Mouse (Mus musculus) liver, embryonic 11.5 days (tissue): ENCODE results near the gene Ubtf. TPM values are rescaled to one million over a fixed set of nuclear protein-coding genes. Genes with fewer than 3 reads are reported as not detected.

Experiments
- ATAC-seq: fragments of 200-750 bp; cut with Nextera tagmentation; replicated peaks from 2 replicates; pipeline ENCODE4 v1.8.0; 2017; ENCODE audit warnings: moderate number of reproducible peaks, mild to moderate bottlenecking, moderate TSS enrichment, moderate library complexity; ENCODE audit not compliant: low FRiP score
- DNase-seq: peaks from one replicate; pipeline ENCODE4 v3.0.0-alpha.2; 2017; ENCODE audit warnings: low spot score
- H3K27ac ChIP-seq: fragments of 300-500 bp; sonication (generic); 2 replicates; pipeline ENCODE4 v1.5.1; 2014; ENCODE audit warnings: mild to moderate bottlenecking, low read depth, low read length, control low read depth
- H3K27me3 ChIP-seq: fragments of 300-500 bp; sonication (generic); replicated peaks from 2 replicates; pipeline ENCODE4 v1.6.1; 2014; ENCODE audit warnings: low read length, mixed read lengths; ENCODE audit not compliant: control insufficient read depth, insufficient read depth
- H3K36me3 ChIP-seq: fragments of 300-500 bp; sonication (generic); 2 replicates; pipeline ENCODE4 v1.6.1; 2014; ENCODE audit warnings: mild to moderate bottlenecking, low read length, moderate library complexity, mixed read lengths; ENCODE audit not compliant: control insufficient read depth, insufficient read depth
- H3K4me1 ChIP-seq: fragments of 300-500 bp; sonication (generic); replicated peaks from 2 replicates; pipeline ENCODE4 v1.6.1; 2014; ENCODE audit warnings: low read length, mixed read lengths; ENCODE audit not compliant: control insufficient read depth, insufficient read depth
- H3K4me2 ChIP-seq: fragments of 300-500 bp; sonication (generic); 2 replicates; pipeline ENCODE4 v1.6.1; 2014; ENCODE audit warnings: mild to moderate bottlenecking, control low read depth, moderate library complexity
- H3K4me3 ChIP-seq: fragments of 300-500 bp; sonication (generic); 2 replicates; pipeline ENCODE4 v1.5.1; 2014; ENCODE audit warnings: low read depth, low read length, control low read depth
- H3K9ac ChIP-seq: fragments of 300-500 bp; sonication (generic); 2 replicates; pipeline ENCODE4 v1.6.1; 2014; ENCODE audit warnings: low read depth, low read length, control low read depth
- H3K9me3 ChIP-seq: fragments of 300-500 bp; sonication (generic); 2 replicates; pipeline ENCODE4 v1.6.1; 2016; ENCODE audit warnings: low read length, inconsistent platforms, mixed read lengths; ENCODE audit not compliant: control insufficient read depth
- WGBS: fragments of 180-500 bp; shearing (Covaris S2); extraction: QIAGEN DNeasy Blood & Tissue Kit; methylation state at CpG from one replicate; pipeline ENCODE4 v1.1.7; 2014; 5-methylcytosine and 5-hydroxymethylcytosine counted together
- polyA plus RNA-seq: library from polyadenylated mRNA; unstranded; fragments of >200 nt; fragmentation: Nextera tagmentation; extraction: Ambion mirVana; gene quantifications from 2 replicates; pipeline ENCODE4 v1.2.1, GENCODE M21; 2014

Gene Ubtf
- polyA plus RNA-seq, 1 experiment from 2014 or later: 104 TPM

DNA sequence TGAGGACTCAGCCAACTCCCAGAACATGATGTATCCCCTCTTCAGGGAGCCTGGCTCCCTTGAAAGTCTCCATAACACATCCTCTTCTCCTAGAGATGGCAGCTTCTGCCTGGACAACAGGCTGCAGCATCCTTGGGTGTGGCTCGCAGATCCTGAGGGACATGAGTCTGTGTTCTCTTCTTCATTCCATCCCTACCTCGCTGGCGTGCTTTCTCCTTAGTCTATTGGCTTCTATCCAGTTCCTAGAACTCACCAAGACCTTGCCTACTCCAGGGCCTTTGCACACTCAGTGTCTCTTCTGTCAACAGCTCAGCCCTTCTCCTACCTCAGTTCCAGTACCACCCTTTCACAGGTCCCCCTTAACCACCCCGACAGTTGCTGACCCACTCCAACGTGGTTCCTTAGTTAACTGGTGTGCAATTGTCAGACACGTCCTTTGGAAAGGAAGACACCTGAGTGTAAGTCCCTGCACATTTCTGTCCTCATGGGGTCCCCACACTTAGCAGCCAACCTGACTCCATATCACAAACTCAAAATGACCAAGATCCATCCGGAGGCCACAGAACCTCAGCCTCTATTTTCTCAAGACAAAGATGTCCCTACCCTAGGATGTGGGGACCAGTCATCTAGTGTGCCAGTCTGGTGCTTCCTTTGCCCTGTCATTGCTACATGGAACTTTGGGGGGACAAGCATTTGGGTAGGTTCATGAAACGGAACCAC, 42.4 kb upstream of the Ubtf start:
- DNase-seq (no peak), ATAC-seq (no peak)
- Histone ChIP-seq H3K4me2 (peak overlapping the region; percentile 71), H3K4me1 (0 out of 2 replicates have a peak, but pooled peaks cover 20% of the 10 kb centered on the region), H3K4me3 (peak overlapping the region; percentile 63), H3K27ac (peak overlapping the region; percentile 88), H3K9me3 (no peaks in the 10 kb centered on the region), H3K9ac (peak overlapping the region; percentile 78), H3K36me3 (peaks cover 7% of the 10 kb centered on the region), H3K27me3 (peaks cover 62% of the 10 kb centered on the region)
- 78% methylated on average over 8 of the region's 8 CpGs for WGBS

DNA sequence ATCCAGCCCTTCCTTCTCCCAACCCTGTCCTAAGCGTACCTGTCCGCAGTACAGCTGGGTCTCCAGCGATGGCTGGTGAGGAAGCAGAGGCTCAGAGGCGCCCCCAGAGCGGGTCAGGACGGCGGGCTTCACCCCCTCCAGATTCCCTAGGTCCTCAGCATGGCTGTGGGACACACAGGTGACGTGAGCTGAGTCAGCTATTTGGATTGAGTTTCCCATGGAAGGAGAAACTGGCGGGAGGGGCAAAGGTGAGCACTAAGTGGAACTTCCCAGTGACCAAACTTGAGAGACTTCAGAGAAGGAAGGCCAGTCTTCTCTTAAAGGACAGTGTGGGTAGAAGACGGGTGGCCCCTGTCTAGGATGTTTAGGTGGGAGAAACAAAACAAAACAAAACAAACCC, 38.8 kb upstream of the Ubtf start:
- WGBS: 61% methylated on average over 10 of the region's 10 CpGs
- no peak overlapping the region; the same call in 1 of the 2 replicates for H3K27ac ChIP-seq
- no peak for DNase-seq
- no peaks in the 10 kb centered on the region for H3K9me3 ChIP-seq
- 0 out of 2 replicates have a peak overlapping the region, but pooled peaks have one; percentile 9 for H3K9ac ChIP-seq
- 0 out of 2 replicates have a peak, but pooled peaks cover 2% of the 10 kb centered on the region for H3K4me1 ChIP-seq
- H3K36me3 ChIP-seq: peaks cover 13% of the 10 kb centered on the region
- no peak for ATAC-seq
- H3K4me3 ChIP-seq: peak overlapping the region; percentile 15
- H3K4me2 ChIP-seq: peak overlapping the region; percentile 38
- H3K27me3 ChIP-seq: peaks cover 72% of the 10 kb centered on the region

GRCm38 (mm10) chr11:102356636-102357350, 37.3 kb upstream of the Ubtf start:
- Histone ChIP-seq H3K27me3 (peaks cover 78% of the 10 kb centered on the region), H3K4me2 (peak overlapping the region; percentile 18; the same call in 1 of the 2 replicates), H3K9ac (no peak overlapping the region), H3K27ac (no peak overlapping the region), H3K4me3 (no peak overlapping the region), H3K9me3 (no peaks in the 10 kb centered on the region), H3K4me1 (0 out of 2 replicates have a peak, but pooled peaks cover 2% of the 10 kb centered on the region), H3K36me3 (peaks cover 11% of the 10 kb centered on the region)
- DNase-seq: no peak
- WGBS: 59% methylated on average over 31 of the region's 31 CpGs
- no peak for ATAC-seq

DNA sequence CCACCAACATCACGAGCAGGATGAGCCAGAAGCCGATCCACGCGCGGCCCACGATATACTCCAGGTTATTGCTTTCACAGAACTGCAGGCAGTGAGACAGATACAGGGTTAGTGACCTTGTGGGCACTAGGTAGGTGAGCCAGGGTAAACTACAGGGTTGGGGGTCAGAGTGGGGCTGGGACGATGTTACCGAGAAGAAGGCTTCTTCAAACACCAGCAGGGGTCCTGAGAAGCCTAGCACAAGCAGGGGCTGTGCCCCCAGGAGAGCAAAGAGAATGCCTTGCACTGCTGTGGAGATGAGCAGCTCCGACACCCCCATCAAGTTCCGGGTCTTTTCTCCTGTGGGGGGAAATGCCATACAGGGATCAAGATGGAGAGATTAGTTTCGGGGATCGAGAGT, 36.6 kb upstream of the Ubtf start:
- Histone ChIP-seq H3K4me2 (no peak overlapping the region), H3K9ac (no peak overlapping the region), H3K27me3 (peaks cover 75% of the 10 kb centered on the region), H3K27ac (no peak overlapping the region), H3K9me3 (no peaks in the 10 kb centered on the region), H3K4me3 (no peak overlapping the region), H3K4me1 (0 out of 2 replicates have a peak, but pooled peaks cover 2% of the 10 kb centered on the region), H3K36me3 (peaks cover 9% of the 10 kb centered on the region; the same call in 1 of the 2 replicates)
- ATAC-seq (no peak), DNase-seq (no peak)
- 74% methylated on average over 12 of the region's 12 CpGs for WGBS

- Histone ChIP-seq H3K27me3 (peaks cover 71% of the 10 kb centered on the region), H3K36me3 (peaks cover 9% of the 10 kb centered on the region; the same call in 1 of the 2 replicates), H3K9ac (no peak overlapping the region), H3K27ac (no peak overlapping the region), H3K4me2 (no peak overlapping the region), H3K4me1 (0 out of 2 replicates have a peak, but pooled peaks cover 1% of the 10 kb centered on the region), H3K9me3 (no peaks in the 10 kb centered on the region), H3K4me3 (no peak overlapping the region)
- WGBS: 74% methylated on average over 3 of the region's 3 CpGs
- 0 out of 2 replicates have a peak, but pooled peaks have one; percentile 10 for ATAC-seq
- DNase-seq: no peak
Measured at GRCm38 (mm10) chr11:102355501-102355900, 36.0 kb upstream of the Ubtf start.

DNA sequence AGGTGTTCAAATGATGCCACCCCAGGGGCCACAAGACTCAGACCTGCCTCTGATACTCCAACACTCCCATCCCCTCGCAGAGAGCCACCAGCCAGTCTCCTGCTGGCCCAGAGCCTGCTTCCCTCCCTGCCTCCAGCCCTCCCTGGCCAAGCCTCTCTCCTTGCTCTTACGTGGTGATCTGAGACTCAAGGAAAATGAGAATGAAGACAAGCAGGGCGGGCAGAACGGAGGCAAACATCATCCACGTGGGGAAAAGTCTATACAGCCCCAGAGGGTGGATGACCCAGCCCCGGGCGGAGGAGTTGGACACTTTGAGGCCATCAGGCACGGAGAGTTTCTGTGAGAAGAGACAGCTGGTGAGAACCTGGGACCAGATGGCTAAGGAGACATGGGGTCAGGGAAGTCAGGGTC, 33.5 kb upstream of the Ubtf start:
- no peak overlapping the region for H3K4me2 ChIP-seq
- no peak overlapping the region for H3K9ac ChIP-seq
- no peak for ATAC-seq
- no peaks in the 10 kb centered on the region for H3K9me3 ChIP-seq
- peaks cover 50% of the 10 kb centered on the region for H3K27me3 ChIP-seq
- peaks cover 6% of the 10 kb centered on the region; the same call in 1 of the 2 replicates for H3K36me3 ChIP-seq
- no peaks in the 10 kb centered on the region for H3K4me1 ChIP-seq
- 47% methylated on average over 8 of the region's 8 CpGs for WGBS
- no peak overlapping the region; the same call in 1 of the 2 replicates for H3K27ac ChIP-seq
- no peak overlapping the region for H3K4me3 ChIP-seq
- no peak for DNase-seq

DNA sequence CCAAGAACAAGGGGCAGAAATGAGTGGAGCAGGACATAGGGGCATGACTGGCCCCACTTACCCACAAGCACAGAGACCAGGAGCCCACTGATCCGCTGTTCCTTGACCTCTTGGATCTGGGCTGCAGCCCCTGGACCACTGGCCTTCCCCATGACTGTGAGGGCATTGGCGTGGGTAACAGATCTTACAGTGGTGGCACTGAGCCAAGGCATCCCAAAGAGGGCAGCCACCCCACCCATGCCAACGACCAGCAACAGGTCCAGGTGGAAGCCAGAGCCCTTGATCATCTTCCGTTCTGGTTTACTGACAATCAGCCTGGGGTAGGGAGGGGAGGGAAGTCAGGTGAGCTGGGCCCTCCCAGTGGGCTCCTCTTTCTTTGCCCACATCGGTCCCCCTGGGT, 32.8 kb upstream of the Ubtf start:
- ATAC-seq: no peak
- Histone ChIP-seq H3K27ac (no peak overlapping the region), H3K9ac (no peak overlapping the region), H3K9me3 (no peaks in the 10 kb centered on the region), H3K4me3 (no peak overlapping the region), H3K36me3 (peaks cover 6% of the 10 kb centered on the region; the same call in 1 of the 2 replicates), H3K27me3 (peaks cover 43% of the 10 kb centered on the region), H3K4me2 (no peak overlapping the region), H3K4me1 (no peaks in the 10 kb centered on the region)
- WGBS: 53% methylated on average over 5 of the region's 5 CpGs
- DNase-seq: no peak

DNA sequence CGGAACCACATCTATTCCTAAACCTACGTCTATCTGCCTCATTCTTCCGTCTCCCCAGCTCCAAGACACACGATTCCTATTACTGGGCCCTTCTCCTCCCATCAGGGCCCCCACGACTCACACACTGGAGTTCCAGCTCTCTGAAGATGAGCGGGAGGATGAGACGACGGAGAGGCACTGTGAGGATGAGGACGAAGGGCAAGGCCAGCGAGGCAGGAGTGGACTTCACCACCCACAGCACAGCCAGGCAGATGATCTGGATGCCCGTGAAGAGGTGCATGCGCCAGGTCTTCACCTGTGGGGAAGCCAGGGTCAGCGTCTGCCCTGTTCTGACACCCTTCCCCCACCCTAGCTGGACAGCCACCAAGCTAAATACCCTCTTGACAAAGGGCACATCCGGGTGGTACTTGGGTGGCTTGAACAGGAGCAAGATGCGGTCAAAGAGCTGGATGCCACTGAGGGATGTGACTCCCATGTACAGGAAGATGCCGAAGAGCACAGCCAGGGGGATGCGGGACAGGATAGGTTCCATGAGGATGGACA, 31.5 kb upstream of the Ubtf start:
- H3K27ac ChIP-seq: no peak overlapping the region
- no peak overlapping the region for H3K9ac ChIP-seq
- no peak for DNase-seq
- H3K4me2 ChIP-seq: no peak overlapping the region
- no peaks in the 10 kb centered on the region; the same call in 1 of the 2 replicates for H3K36me3 ChIP-seq
- 86% methylated on average over 17 of the region's 17 CpGs for WGBS
- no peak overlapping the region for H3K4me3 ChIP-seq
- no peaks in the 10 kb centered on the region for H3K4me1 ChIP-seq
- ATAC-seq: no peak
- H3K27me3 ChIP-seq: peaks cover 30% of the 10 kb centered on the region
- no peaks in the 10 kb centered on the region for H3K9me3 ChIP-seq
